Mouse (Mus musculus) naive thymus-derived CD4-positive, alpha-beta T cell, adult 2 months (primary cell): ENCODE results near the gene Il13ra2.
"Not testable (repeated sequence)": the region's sequence is repeated elsewhere in the genome, so short reads cannot be mapped to it uniquely, and the experiment has no call there.

ENCODE experiments used
- DNase-seq: peaks from one replicate; pipeline ENCODE4 v3.0.0-alpha.2; 2011; ENCODE audit warnings: low read depth

Gene Il13ra2

GRCm38 (mm10) chrX:147429129-147429528, at the start of gene Il13ra2:
Gene Il13ra2, minus strand, starts transcription at chrX:147429192.
- no peak for DNase-seq

GRCm38 (mm10) chrX:147453610-147454009, 24.6 kb upstream of the Il13ra2 start, which contains the start of gene Vmn1r239-ps:
Gene Vmn1r239-ps, minus strand, starts transcription at chrX:147453710.
- DNase-seq: not testable (repeated sequence)

GRCm38 (mm10) chrX:147443386-147443785, 14.4 kb upstream of the Il13ra2 start:
- no peak for DNase-seq

- DNase-seq: no peak
Observed at GRCm38 (mm10) chrX:147435400-147435799, 6.4 kb upstream of the Il13ra2 start.

GRCm38 (mm10) chrX:147429753-147430152, 761 bp upstream of the Il13ra2 start:
- DNase-seq: no peak

- no peak for DNase-seq
Observed at GRCm38 (mm10) chrX:147393446-147393845, 35.5 kb downstream of the Il13ra2 start.

GRCm38 (mm10) chrX:147349167-147349566, 79.8 kb downstream of the Il13ra2 start:
- DNase-seq: no peak
